Mouse (Mus musculus) pancreas, adult 10 weeks (tissue): ENCODE data around the gene 1700025G04Rik. TPM values are rescaled to one million over a fixed set of nuclear protein-coding genes. Genes with fewer than 3 reads are reported as not detected.

Experiments
- polyA plus RNA-seq: library from polyadenylated mRNA; stranded (reverse); fragments of 350-450 nt; fragmentation: Illumina TruSeq; extraction: RNeasy Lipid Tissue Mini Kit (QIAGEN cat#74804); gene quantifications from one replicate; pipeline ENCODE4 v1.2.3, GENCODE M21; 2015; ENCODE audit warnings: low read depth, low replicate concordance; ENCODE audit not compliant: insufficient read depth

The 1700025G04Rik gene
- 2.9 TPM for polyA plus RNA-seq

DNA sequence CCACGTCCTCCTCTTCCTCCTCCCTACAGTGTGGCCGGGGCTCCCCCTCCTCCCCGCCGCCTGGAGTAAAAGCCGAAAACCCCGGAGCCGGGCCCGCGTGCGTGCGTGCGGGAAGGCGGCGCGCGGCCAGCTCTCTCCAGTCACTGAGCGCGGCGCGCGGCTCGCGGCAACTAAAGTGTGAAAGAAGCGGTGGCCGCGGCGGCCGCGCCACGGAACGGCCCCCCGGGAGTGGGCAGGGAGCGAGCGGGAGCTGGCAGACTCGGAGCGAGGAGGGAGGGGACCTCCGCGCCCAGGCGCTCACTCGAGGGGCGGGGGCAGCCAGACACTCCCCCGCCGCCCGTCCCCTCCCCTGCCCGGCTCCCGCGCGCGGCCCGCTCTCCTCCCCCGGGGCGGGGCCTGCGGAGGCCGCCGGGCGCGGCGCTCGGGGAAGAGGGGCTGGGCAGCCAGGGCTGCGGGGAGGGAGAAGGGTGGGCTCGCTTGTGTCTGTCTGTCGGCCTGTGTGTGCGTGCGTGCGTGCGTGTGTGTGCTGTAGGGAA is at the start of gene 1700025G04Rik:
TSS of gene 1700025G04Rik (minus strand) at position 108 of the 536 bp plus-strand sequence.

